Mouse (Mus musculus) hindbrain, embryonic 14.5 days (tissue): ENCODE measurements at regions not wholly inside any gene's neighbourhood (a gene's known extent, or its start where the extent isn't known, plus 50 kb on each side); places are given as distances from the start of the nearest gene placed in this dataset.

ENCODE experiments used
- ATAC-seq: fragments of 200-750 bp; cut with Nextera tagmentation; 2 replicates; pipeline ENCODE4 v1.8.0; 2017; ENCODE audit warnings: moderate number of reproducible peaks, mild to moderate bottlenecking, moderate TSS enrichment, moderate library complexity; ENCODE audit not compliant: low FRiP score
- DNase-seq: peaks from one replicate; pipeline ENCODE4 v3.0.0-alpha.2; 2015; ENCODE audit warnings: low spot score
- H3K27ac ChIP-seq: fragments of 300-500 bp; sonication (generic); 2 replicates; pipeline ENCODE4 v1.5.1; 2014; ENCODE audit warnings: mild to moderate bottlenecking, moderate library complexity
- H3K27me3 ChIP-seq: fragments of 300-500 bp; sonication (generic); 2 replicates; pipeline ENCODE4 v1.6.1; 2014; ENCODE audit warnings: mild to moderate bottlenecking, low read length, mixed read lengths; ENCODE audit not compliant: control insufficient read depth, insufficient read depth
- H3K36me3 ChIP-seq: fragments of 300-500 bp; sonication (generic); replicated peaks from 2 replicates; pipeline ENCODE4 v1.6.1; 2014; ENCODE audit not compliant: control insufficient read depth, insufficient read depth
- H3K4me1 ChIP-seq: fragments of 300-500 bp; sonication (generic); replicated peaks from 2 replicates; pipeline ENCODE4 v1.6.1; 2014; ENCODE audit warnings: antibody characterized with exemption, low read length, mixed read lengths; ENCODE audit not compliant: control insufficient read depth, insufficient read depth
- H3K4me2 ChIP-seq: fragments of 300-500 bp; sonication (generic); replicated peaks from 2 replicates; pipeline ENCODE4 v1.6.1; 2014; ENCODE audit warnings: mild to moderate bottlenecking, moderate library complexity
- H3K4me3 ChIP-seq: fragments of 300-500 bp; sonication (generic); replicated peaks from 2 replicates; pipeline ENCODE4 v1.5.1; 2014; ENCODE audit warnings: mild to moderate bottlenecking, low read length
- H3K9ac ChIP-seq: fragments of 300-500 bp; sonication (generic); 2 replicates; pipeline ENCODE4 v1.6.1; 2014
- H3K9me3 ChIP-seq: fragments of 300-500 bp; sonication (generic); 2 replicates; pipeline ENCODE4 v1.6.1; 2016; ENCODE audit warnings: low read length; ENCODE audit not compliant: control insufficient read depth
- WGBS: fragments of 180-500 bp; shearing (Covaris S2); extraction: QIAGEN DNeasy Blood & Tissue Kit; methylation state at CpG from one replicate; pipeline ENCODE4 v1.1.7; 2014; 5-methylcytosine and 5-hydroxymethylcytosine counted together

GRCm38 (mm10) chr17:74920056-74920455 is 85.3 kb upstream of the Ltbp1 start:
- no peak for DNase-seq
- Histone ChIP-seq H3K4me3 (no peak overlapping the region), H3K27me3 (no peaks in the 10 kb centered on the region), H3K4me1 (no peaks in the 10 kb centered on the region), H3K9ac (no peak overlapping the region), H3K9me3 (peaks cover 9% of the 10 kb centered on the region; the same call in 1 of the 2 replicates), H3K27ac (no peak overlapping the region), H3K4me2 (no peak overlapping the region), H3K36me3 (no peaks in the 10 kb centered on the region)
- no peak for ATAC-seq
- 83% methylated on average over 5 of the region's 5 CpGs for WGBS

- DNase-seq (no peak), ATAC-seq (no peak)
- no peak overlapping the region for H3K4me3 ChIP-seq
- WGBS: 93% methylated on average over 6 of the region's 6 CpGs
- H3K9ac ChIP-seq: no peak overlapping the region
- no peak overlapping the region for H3K27ac ChIP-seq
- H3K36me3 ChIP-seq: no peaks in the 10 kb centered on the region
- no peaks in the 10 kb centered on the region for H3K27me3 ChIP-seq
- peaks cover 9% of the 10 kb centered on the region; the same call in 1 of the 2 replicates for H3K9me3 ChIP-seq
- H3K4me1 ChIP-seq: no peaks in the 10 kb centered on the region
- H3K4me2 ChIP-seq: no peak overlapping the region
Measured at GRCm38 (mm10) chr17:74921413-74921812, 84.0 kb upstream of the Ltbp1 start.

- no peak overlapping the region for H3K4me2 ChIP-seq
- no peak overlapping the region for H3K4me3 ChIP-seq
- H3K4me1 ChIP-seq: no peaks in the 10 kb centered on the region
- peaks cover 4% of the 10 kb centered on the region; the same call in 1 of the 2 replicates for H3K9me3 ChIP-seq
- no peaks in the 10 kb centered on the region for H3K27me3 ChIP-seq
- no peak overlapping the region for H3K9ac ChIP-seq
- ATAC-seq (no peak), DNase-seq (no peak)
- WGBS: 87% methylated on average over 4 of the region's 4 CpGs
- no peak overlapping the region for H3K27ac ChIP-seq
- H3K36me3 ChIP-seq: no peaks in the 10 kb centered on the region
Measured at GRCm38 (mm10) chr17:74922016-74922415, 83.4 kb upstream of the Ltbp1 start.

- Histone ChIP-seq H3K4me2 (no peak overlapping the region), H3K4me1 (no peaks in the 10 kb centered on the region), H3K27me3 (no peaks in the 10 kb centered on the region), H3K36me3 (no peaks in the 10 kb centered on the region), H3K4me3 (no peak overlapping the region), H3K27ac (no peak overlapping the region), H3K9me3 (peaks cover 4% of the 10 kb centered on the region; the same call in 1 of the 2 replicates), H3K9ac (no peak overlapping the region)
- WGBS: 50% methylated on average over 3 of the region's 3 CpGs
- DNase-seq (no peak), ATAC-seq (peak; percentile 48; the same call in 1 of the 2 replicates)
Measured at GRCm38 (mm10) chr17:74922591-74922990, 82.8 kb upstream of the Ltbp1 start.

- peaks cover 4% of the 10 kb centered on the region; the same call in 1 of the 2 replicates for H3K9me3 ChIP-seq
- no peaks in the 10 kb centered on the region for H3K4me1 ChIP-seq
- H3K27me3 ChIP-seq: no peaks in the 10 kb centered on the region
- H3K4me3 ChIP-seq: no peak overlapping the region
- no peaks in the 10 kb centered on the region for H3K36me3 ChIP-seq
- H3K9ac ChIP-seq: no peak overlapping the region
- no peak overlapping the region for H3K27ac ChIP-seq
- WGBS: 81% methylated on average over 9 of the region's 9 CpGs
- no peak overlapping the region for H3K4me2 ChIP-seq
- ATAC-seq (no peak), DNase-seq (no peak)
Measured at GRCm38 (mm10) chr17:74923101-74923500, 82.3 kb upstream of the Ltbp1 start.

GRCm38 (mm10) chr17:74925131-74925530 is 80.2 kb upstream of the Ltbp1 start:
- 88% methylated on average over 6 of the region's 6 CpGs for WGBS
- no peak for ATAC-seq

GRCm38 (mm10) chr17:74927981-74928380 is 77.4 kb upstream of the Ltbp1 start:
- Histone ChIP-seq H3K27me3 (no peaks in the 10 kb centered on the region), H3K27ac (no peak overlapping the region), H3K4me2 (no peak overlapping the region), H3K4me1 (no peaks in the 10 kb centered on the region), H3K9me3 (no peaks in the 10 kb centered on the region), H3K4me3 (no peak overlapping the region), H3K9ac (no peak overlapping the region), H3K36me3 (no peaks in the 10 kb centered on the region)
- 45% methylated on average over 5 of the region's 5 CpGs for WGBS
- ATAC-seq (no peak), DNase-seq (no peak)

More at GRCm38 (mm10) chr17:74925131-74925530, 80.2 kb upstream of the Ltbp1 start:
- Histone ChIP-seq H3K4me3 (no peak overlapping the region), H3K4me2 (no peak overlapping the region), H3K9ac (no peak overlapping the region), H3K9me3 (no peaks in the 10 kb centered on the region), H3K36me3 (no peaks in the 10 kb centered on the region), H3K27me3 (no peaks in the 10 kb centered on the region), H3K27ac (no peak overlapping the region), H3K4me1 (no peaks in the 10 kb centered on the region)
- no peak for DNase-seq

GRCm38 (mm10) chr17:74931540-74931939 is 73.8 kb upstream of the Ltbp1 start:
- no peak overlapping the region for H3K4me3 ChIP-seq
- H3K27ac ChIP-seq: no peak overlapping the region

GRCm38 (mm10) chr17:74941393-74941792 is 64.0 kb upstream of the Ltbp1 start:
- H3K36me3 ChIP-seq: no peaks in the 10 kb centered on the region
- no peaks in the 10 kb centered on the region for H3K9me3 ChIP-seq
- H3K9ac ChIP-seq: no peak overlapping the region
- no peak overlapping the region for H3K4me2 ChIP-seq
- H3K4me3 ChIP-seq: no peak overlapping the region
- no peak for ATAC-seq
- H3K27me3 ChIP-seq: no peaks in the 10 kb centered on the region
- 91% methylated on average over 6 of the region's 6 CpGs for WGBS
- no peak overlapping the region for H3K27ac ChIP-seq
- H3K4me1 ChIP-seq: no peaks in the 10 kb centered on the region
- no peak for DNase-seq

More at GRCm38 (mm10) chr17:74931540-74931939, 73.8 kb upstream of the Ltbp1 start:
- Histone ChIP-seq H3K9me3 (no peaks in the 10 kb centered on the region), H3K4me2 (no peak overlapping the region), H3K9ac (no peak overlapping the region), H3K4me1 (no peaks in the 10 kb centered on the region), H3K36me3 (no peaks in the 10 kb centered on the region), H3K27me3 (no peaks in the 10 kb centered on the region)
- 53% methylated on average over 4 of the region's 4 CpGs for WGBS
- DNase-seq (no peak), ATAC-seq (no peak)
